Mouse (Mus musculus): ENCODE data around the gene Soat2.

Soat2 gene

GRCm38 (mm10) chr15:102186239-102186638 is 35.9 kb downstream of the Soat2 start:
- in situ Hi-C loops (cut with MboI, MseI), result no loop called here

DNA sequence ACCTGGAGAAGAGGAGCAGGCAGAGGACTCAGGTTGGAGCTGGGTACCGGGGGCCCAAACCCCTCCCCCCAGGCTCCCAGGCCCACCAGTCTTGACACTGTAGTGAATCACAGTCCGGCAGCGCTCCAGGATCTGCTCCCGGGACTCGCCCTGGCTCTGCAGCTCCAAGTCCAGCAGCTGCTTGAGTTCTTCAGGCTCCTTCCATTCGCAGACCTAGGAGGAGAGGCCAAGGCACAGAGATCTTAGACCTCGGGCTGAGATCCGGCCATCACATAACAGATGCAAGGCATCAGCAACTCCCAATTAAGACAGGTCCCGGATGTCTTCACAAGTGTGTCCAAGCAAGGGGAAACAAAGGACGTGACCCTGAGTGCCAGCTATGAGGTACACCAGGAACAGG is 37.8 kb downstream of the Soat2 start:
- in situ Hi-C loops (cut with MboI, MseI), result no loop called here

DNA sequence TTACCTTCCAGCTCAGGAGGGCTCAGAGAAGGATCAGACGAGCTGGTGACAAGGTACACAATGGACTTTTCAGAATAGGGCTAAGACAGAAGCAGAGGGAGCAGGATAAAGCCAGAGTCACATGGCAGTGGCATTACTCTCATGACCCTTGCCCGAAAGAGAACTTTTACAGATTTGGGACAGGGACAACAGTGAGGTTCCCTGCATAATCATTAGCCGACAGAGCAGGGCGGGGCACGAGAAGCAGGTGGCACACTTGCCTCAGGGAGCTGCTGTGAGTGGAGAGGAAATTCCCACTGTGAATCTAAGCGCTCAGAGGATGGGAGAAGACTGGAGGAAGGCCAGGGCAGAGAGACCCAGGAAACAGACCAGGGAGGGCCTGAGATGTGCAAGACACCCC is 38.6 kb downstream of the Soat2 start:
- in situ Hi-C loops (cut with MboI, MseI), result no loop called here

DNA sequence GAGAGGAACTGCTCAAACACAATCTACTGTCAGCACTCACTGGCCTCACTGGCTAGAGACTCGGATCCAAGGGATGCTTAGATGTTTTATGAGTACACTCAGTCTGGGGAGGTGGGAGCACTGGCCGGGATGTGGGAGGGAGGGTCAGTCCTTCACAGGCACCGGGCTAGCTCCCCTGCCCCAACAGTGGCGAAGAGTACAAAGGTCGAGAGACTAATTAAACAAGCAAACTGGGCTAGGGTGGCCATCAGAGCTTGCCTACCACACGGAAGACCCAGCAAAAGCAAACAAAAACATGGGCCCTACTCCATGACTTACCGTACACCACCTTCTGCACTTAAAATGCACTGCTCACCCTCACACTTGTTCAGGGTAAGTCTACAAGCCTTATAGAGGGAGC is 41.4 kb downstream of the Soat2 start:
- in situ Hi-C loops (cut with MboI, MseI), result no loop called here

DNA sequence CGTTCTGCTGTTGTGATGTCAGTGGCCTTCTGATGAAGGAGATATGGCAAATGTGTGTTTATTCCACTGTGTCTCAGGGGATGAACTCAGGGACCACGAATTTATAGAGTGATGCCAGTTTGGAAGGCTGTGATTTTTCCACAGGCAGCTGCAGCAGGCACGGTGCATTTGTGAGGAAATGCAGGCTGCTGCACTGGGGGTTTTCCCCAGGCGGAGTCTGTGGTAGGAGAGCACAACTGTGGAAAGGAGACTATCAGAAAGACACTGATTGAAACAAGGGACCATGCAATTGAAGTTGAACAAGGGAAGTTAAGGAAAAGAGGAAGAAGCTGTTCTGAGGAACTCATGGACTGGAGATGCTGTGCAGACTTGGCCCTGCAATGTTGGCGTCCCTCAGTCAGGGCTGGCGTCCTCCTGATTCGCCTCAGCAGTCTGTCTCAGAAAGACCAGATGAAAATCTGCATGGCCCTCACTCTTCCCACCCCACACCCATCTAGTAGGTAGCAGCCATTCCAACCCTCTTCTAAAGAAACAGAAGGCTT is 42.0 kb downstream of the Soat2 start:
- in situ Hi-C loops (cut with MboI, MseI), result no loop called here

DNA sequence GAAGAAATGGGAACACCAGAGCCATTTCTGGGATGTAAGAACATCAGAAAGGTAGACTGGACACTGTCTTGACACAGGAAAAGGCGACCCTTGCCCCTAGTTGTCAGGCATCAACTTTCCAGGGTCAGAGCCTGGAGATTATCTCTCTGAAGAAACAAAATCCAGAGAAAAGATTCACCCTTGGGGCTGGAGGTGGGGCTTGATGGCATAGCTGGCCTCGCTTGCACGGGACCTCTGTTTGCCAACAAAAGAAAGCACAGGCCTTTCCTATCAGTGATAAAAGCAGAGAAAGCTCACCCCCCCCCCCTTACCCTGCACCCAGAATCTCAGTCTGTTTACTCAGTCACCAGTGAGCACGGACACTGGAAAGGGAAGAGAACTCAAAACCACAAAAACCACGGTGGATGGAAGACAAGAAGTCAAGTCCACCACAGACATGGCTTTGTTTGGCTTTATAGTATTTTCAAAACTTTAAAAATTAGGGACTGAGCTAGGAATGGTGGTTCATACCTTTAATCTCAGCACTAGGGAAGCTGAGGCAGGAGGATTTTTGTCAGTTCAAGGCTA is 42.6 kb downstream of the Soat2 start:
- in situ Hi-C loops (cut with MboI, MseI), result no loop called here

- in situ Hi-C loops (cut with MboI, MseI), result no loop called here
Observed at GRCm38 (mm10) chr15:102193652-102194051, 43.3 kb downstream of the Soat2 start.

- in situ Hi-C loops (cut with MboI, MseI), result no loop called here
Observed at GRCm38 (mm10) chr15:102194439-102194838, 44.1 kb downstream of the Soat2 start.

DNA sequence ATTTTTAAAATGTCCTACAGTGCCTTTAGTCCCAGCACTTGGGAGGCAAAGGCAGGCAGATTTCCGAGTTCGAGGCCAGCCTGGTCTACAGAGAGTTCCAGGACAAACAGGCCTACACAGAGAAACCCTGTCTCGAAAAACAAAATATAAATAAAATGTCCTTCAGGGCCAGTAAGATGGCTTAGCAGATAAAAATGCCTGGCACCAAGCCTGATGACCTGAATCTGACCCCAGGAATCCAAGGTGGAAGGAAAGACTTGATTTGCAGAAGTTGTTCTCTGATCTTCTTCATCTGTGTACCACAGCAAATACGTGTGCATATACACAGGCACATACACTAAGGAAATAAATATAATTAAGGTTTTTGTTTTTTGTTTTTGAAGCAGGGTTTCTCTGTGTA is 45.0 kb downstream of the Soat2 start:
- in situ Hi-C loops (cut with MboI, MseI), result no loop called here

DNA sequence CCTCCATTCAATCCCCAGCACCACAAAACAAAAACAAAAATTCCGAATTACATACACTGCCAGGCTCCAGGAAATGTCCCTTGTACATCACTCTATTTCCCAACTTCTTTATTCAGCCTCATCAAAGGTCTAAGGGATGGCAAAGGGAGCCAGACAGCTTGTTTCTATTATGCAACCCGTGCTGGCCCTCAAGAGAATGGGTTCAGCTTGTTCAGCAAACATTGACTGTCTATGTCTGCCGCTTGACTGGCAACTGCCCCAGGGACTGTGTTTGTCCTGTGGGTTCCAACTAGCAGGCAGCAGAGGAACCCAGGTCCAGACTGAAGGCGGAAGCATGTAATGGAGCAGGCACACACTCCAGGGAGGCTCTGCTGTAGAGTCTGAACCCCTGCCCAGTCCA is 48.5 kb downstream of the Soat2 start:
- in situ Hi-C loops (cut with MboI, MseI), result no loop called here

- in situ Hi-C loops (cut with MboI, MseI), result no loop called here
Observed at GRCm38 (mm10) chr15:102202971-102203834, 52.9 kb downstream of the Soat2 start, which contains the start of gene Zfp740. Gene Zfp740, plus strand, starts transcription at chr15:102203249.

DNA sequence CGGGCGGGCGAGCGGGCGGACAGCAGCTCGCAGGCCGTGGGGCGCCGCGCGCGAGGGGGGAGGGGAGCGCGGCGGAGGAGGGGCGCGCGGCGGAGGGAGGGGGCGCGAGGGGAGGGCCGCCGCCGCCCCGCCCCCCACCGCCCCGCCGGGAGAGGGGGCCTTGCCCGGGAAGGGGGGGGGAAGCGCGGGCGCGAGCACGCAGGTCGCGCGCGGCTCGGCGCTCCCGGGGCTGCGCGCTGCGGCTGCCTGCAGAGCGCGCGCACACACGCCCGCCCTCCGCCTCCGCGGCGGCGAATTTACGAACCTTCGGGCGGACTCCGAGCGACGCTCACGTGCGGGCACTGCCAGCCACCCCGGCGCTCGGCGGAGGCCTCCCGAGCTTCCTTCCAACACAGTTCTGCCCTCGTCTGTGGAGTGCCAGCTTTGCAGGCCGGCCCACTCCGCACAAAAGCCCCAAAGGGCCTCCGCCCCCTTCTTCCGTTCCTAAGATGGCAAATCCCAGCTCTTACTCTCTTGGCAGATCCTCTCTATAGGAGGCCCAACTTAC is 53.6 kb downstream of the Soat2 start:
- in situ Hi-C loops (cut with MboI, MseI), result no loop called here

DNA sequence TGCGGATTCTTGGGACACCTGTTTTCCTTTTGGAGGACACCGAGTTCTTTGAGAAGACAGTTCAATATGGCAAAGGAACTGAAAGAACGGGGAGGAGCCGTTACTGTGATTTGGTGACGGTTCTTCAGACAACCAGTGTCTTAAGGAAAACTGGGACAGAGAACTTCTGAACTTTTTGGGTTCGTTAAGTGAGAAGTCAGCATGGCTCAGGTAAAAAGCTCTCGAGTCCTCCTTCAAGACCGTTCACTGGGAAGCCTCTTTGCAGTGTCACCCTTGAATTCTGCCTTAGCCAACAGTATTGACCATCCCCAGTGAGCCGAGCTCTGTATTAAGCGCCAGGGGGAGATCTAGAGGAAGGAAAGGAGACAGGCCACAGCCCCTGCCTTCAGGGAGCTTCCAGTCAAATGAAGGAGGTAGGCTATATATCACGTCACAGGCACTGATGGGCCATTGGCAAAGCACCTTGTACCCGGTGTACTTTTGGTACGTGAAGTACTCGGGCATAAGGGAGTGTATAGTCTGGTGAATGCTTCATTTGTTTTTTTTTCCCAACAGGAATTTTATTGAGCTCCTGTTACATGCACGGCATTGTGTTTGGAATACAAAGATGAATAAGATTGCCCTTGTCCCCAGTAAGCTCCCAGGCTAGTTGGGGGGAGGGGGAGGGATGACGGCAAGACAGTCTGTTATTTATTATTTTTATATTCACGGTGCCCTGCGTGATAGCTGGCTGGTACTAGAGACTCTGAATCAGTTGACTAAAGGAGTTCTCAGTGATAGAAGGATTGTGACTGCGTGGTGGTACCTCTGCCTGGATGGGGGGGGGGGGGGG is 54.6 kb downstream of the Soat2 start, which contains the start of gene Csad:
Csad (minus strand) TSS at position 51 of the 832 bp plus-strand sequence.
- in situ Hi-C loops (cut with MboI, MseI), result no loop called here

GRCm38 (mm10) chr15:102205779-102206178 is 55.5 kb downstream of the Soat2 start:
- in situ Hi-C loops (cut with MboI, MseI), result no loop called here

DNA sequence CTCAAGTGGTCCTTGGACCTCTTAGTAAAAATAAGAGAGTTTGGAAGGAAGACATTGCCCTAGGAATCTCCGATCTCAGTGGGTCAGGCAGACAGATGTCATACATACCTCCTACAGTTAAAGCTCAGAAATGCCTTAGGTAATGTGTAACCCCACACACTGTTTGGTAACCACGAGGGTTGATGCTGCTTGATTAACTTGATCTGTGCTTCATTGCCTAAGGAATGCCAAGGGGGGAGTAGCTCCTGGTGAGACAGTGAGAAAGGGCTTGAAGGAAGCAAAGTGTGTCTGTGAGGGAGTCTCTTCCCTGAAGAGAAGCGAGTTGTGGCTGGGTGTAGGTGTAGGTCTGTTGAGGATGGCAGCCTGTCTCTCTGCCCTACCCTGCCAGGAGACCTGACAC is 57.0 kb downstream of the Soat2 start:
- in situ Hi-C loops (cut with MboI, MseI), result no loop called here

DNA sequence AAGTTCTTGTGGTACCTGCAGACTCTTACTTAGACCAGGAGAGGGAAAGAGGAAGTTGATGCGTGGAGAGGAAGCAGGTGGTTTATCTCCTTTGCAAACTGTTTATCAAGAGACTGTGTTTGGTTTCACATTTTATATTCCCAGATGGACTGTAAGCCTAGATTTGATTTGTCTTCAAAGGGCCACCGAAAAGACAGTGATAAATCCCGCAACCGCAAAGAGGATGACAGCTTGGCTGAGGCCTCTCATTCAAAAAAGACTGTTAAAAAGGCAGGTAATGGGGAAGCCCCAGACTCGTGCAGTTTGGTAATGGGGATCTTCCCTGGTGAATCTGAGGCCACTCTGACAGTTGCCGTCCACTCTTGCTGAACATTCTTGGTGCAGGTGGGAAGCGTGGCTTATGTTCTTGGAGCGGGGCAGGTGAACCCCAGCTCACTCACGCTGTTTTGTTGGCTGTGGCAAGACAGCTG is 57.8 kb downstream of the Soat2 start:
- in situ Hi-C loops (cut with MboI, MseI), result no loop called here

DNA sequence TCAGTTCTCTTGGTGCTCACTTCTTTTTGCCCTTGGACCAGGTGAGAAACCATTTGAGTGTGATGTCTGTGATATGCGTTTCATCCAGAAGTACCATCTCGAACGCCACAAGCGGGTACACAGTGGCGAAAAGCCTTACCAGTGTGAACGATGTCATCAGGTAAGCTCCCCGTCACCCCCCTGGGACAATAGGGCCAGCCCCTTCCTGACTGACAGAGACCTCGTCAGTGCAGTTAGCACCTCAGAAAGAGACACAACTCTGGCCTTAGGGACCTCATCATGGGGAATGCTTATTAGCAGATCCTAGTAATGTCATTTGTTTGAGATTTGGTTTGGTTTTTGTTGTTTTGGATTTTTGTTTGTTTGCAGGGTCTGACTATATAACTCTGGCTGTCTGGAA is 58.8 kb downstream of the Soat2 start:
- in situ Hi-C loops (cut with MboI, MseI), result no loop called here

- in situ Hi-C loops (cut with MboI, MseI), result no loop called here
Observed at GRCm38 (mm10) chr15:102210816-102211215, 60.5 kb downstream of the Soat2 start.

DNA sequence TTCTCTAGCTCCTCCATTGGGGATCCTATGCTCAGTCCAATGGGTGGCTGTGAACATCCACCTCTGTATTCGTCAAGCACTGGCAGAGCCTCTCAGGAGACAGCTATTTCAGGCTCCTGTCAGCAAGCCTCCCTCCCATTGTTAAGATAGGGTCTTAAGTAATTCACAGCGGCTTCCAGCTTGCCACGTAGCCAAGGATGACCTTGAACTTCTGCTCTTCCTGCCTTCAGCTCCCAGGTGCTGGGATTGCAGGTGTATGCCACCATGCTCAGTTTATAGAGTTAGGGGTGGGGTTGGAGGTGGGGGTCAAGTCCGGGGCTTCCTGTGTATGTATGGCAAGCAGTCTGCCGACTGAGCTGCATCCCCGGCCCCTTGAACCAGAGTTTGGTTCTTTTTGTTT is 61.6 kb downstream of the Soat2 start:
- in situ Hi-C loops (cut with MboI, MseI), result no loop called here

Data from regulatory T cell (primary cell).